Mouse (Mus musculus) intestine, embryonic 15.5 days (tissue): Measurements from ENCODE around the gene Nfrkb. TPM values are rescaled to one million over a fixed set of nuclear protein-coding genes. Genes with fewer than 3 reads are reported as not detected.

Source experiments
- ATAC-seq: fragments of 200-750 bp; cut with Nextera tagmentation; 2 replicates; pipeline ENCODE4 v1.8.0; 2017; ENCODE audit warnings: moderate TSS enrichment, moderate library complexity
- H3K27ac ChIP-seq: fragments of 300-500 bp; sonication (generic); 2 replicates; pipeline ENCODE4 v1.5.1; 2015; ENCODE audit warnings: mild to moderate bottlenecking, inconsistent platforms
- H3K27me3 ChIP-seq: fragments of 300-500 bp; sonication (generic); replicated peaks from 2 replicates; pipeline ENCODE4 v1.6.1; 2015; ENCODE audit warnings: inconsistent platforms
- H3K36me3 ChIP-seq: fragments of 300-500 bp; sonication (generic); 2 replicates; pipeline ENCODE4 v1.6.1; 2015; ENCODE audit warnings: inconsistent platforms
- H3K4me1 ChIP-seq: fragments of 300-500 bp; sonication (generic); replicated peaks from 2 replicates; pipeline ENCODE4 v1.6.1; 2015; ENCODE audit warnings: inconsistent platforms
- H3K4me2 ChIP-seq: fragments of 300-500 bp; sonication (generic); replicated peaks from 2 replicates; pipeline ENCODE4 v1.6.1; 2015; ENCODE audit warnings: mild to moderate bottlenecking, inconsistent platforms
- H3K4me3 ChIP-seq: fragments of 300-500 bp; sonication (generic); replicated peaks from 2 replicates; pipeline ENCODE4 v1.5.1; 2015; ENCODE audit warnings: inconsistent platforms
- H3K9ac ChIP-seq: fragments of 300-500 bp; sonication (generic); 2 replicates; pipeline ENCODE4 v1.6.1; 2015; ENCODE audit warnings: inconsistent platforms
- H3K9me3 ChIP-seq: fragments of 300-500 bp; sonication (generic); 2 replicates; pipeline ENCODE4 v1.6.1; 2016; ENCODE audit warnings: inconsistent platforms
- WGBS: fragments of 180-500 bp; shearing (Covaris S2); methylation state at CpG from one replicate; pipeline ENCODE4 v1.1.7; 2015; 5-methylcytosine and 5-hydroxymethylcytosine counted together
- polyA plus RNA-seq: library from polyadenylated mRNA; unstranded; fragments of >200 nt; fragmentation: Nextera tagmentation; extraction: Ambion mirVana; gene quantifications from 2 replicates; pipeline ENCODE4 v1.2.1, GENCODE M21; 2015

Nfrkb gene
- polyA plus RNA-seq, 1 experiment from 2014 or later: 18.2 TPM

DNA sequence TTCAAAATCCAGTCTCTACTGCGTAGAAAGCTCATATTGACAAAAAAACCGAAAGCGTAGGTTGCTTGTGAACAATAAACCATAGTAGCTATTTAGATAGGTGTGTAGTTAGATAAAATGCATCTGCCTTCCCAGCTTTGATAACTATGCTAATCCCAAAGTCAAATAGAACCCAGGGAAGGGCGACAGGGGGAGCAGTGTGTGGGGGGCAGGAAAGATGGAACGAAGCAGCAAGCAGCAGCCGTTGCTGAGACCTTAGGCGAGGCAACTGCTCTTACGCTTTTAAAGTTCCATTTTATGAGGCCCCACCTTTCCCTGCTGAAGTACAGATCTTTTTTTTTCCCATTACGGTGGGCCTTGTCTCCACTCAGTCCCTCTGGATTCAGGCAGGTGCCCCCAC lies 77.2 kb downstream of the Nfrkb start:
- H3K4me1 ChIP-seq: no peaks in the 10 kb centered on the region
- peaks cover 17% of the 10 kb centered on the region for H3K27me3 ChIP-seq
- peak overlapping the region; percentile 43; the same call in 1 of the 2 replicates for H3K9ac ChIP-seq
- H3K27ac ChIP-seq: peak overlapping the region; percentile 57
- no peaks in the 10 kb centered on the region for H3K36me3 ChIP-seq
- H3K4me2 ChIP-seq: peak overlapping the region; percentile 57
- WGBS: 39% methylated on average over 9 of the region's 9 CpGs
- H3K4me3 ChIP-seq: peak overlapping the region; percentile 41
- peak; percentile 53; the same call in 1 of the 2 replicates for ATAC-seq
- H3K9me3 ChIP-seq: no peaks in the 10 kb centered on the region

DNA sequence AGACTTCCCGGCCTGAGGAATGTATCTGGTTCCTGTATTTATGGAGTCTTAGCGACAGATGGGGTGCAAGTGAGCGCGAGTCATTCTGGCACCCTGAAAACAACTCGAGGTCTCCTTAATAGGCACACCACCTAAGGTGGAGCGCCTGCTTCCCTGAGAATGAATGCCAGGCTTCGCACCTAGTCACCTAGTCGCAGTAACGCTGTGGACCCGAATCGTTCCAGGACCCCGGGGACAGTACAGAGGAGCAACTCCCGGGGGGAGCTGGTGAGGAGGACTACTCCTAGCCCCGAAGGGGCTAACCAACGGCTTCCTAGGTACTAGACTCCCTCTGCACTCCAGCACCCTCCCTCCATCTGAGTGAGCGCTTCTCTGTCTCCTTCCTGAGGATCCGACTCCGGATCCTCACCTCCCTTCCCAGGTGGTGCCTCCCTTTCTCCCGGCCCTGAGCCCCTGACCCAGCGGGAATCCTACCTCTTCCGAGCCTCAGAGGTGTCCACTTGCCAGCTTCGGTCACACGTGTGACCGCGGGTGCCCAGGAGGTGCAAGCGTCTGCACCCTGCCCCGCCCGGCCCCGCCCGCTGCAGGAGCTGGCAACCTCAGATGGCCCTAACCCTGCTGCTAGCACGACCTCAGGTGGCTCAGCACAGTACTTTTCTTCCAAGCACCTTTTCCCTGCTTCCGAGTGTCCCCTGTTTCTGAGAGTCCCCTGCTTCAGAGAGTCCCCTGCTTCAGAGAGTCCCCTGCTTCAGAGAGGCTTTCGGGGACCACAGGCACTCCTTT lies 77.9 kb downstream of the Nfrkb start, which contains the start of gene Tmem45b:
Gene Tmem45b, minus strand, starts transcription at position 771 of the 783 bp plus-strand sequence.
- H3K4me1 ChIP-seq: no peaks in the 10 kb centered on the region
- H3K27me3 ChIP-seq: peaks cover 17% of the 10 kb centered on the region
- peak within 1 kb of the TSS; percentile 57 for H3K27ac ChIP-seq
- 5% methylated on average over 33 of the region's 33 CpGs for WGBS
- peak; percentile 89 for ATAC-seq
- H3K4me2 ChIP-seq: peak within 1 kb of the TSS; percentile 57
- H3K36me3 ChIP-seq: no peaks in the 10 kb centered on the region
- H3K4me3 ChIP-seq: peak within 1 kb of the TSS; percentile 41
- H3K9me3 ChIP-seq: no peaks in the 10 kb centered on the region
- H3K9ac ChIP-seq: peak within 1 kb of the TSS; percentile 43

Other genes starting within 250 kb of the Nfrkb start
- gene Aplp2, start 174.4 kb upstream of the Nfrkb start, polyA plus RNA-seq: 210 and 215 TPM in 2 replicates
- 3.9 and 4.1 TPM in 2 replicates for gene Prdm10, start 105.7 kb upstream of the Nfrkb start, polyA plus RNA-seq
- 74.8 and 89.0 TPM in 2 replicates for gene Tmem45b, start 78.3 kb downstream of the Nfrkb start, polyA plus RNA-seq